Mouse (Mus musculus) myocyte (in vitro differentiated cells): ENCODE measurements around the gene Syn3.

Source experiments
- CEBPB ChIP-seq: IDR thresholded peaks from 2 replicates; pipeline ENCODE4 v1.6.1; 2011; ENCODE audit warnings: mild to moderate bottlenecking, moderate library complexity; ENCODE audit not compliant: poor library complexity, insufficient read depth, severe bottlenecking
- MYOG ChIP-seq, 3 experiments: IDR thresholded peaks; one replicate each; pipeline ENCODE4 v1.6.1; 2011; ENCODE audit warnings: control low read depth in 2 of 3, low read depth in 2 of 3, mild to moderate bottlenecking in 2 of 3; ENCODE audit not compliant: insufficient read length in 2 of 3, control insufficient read depth in 1 of 3, insufficient read depth in 1 of 3
- POLR2A ChIP-seq: IDR thresholded peaks from one replicate; pipeline ENCODE4 v1.6.1; 2011; ENCODE audit warnings: low read depth, mild to moderate bottlenecking, control low read depth, moderate library complexity; ENCODE audit not compliant: insufficient read length
- POLR2AphosphoS2 ChIP-seq: IDR thresholded peaks from one replicate; pipeline ENCODE4 v1.6.1; 2011; ENCODE audit warnings: low read depth, control low read depth; ENCODE audit not compliant: insufficient read length
- TCF3 ChIP-seq: IDR thresholded peaks from one replicate; pipeline ENCODE4 v1.6.1; 2011; ENCODE audit warnings: low read depth, control low read depth; ENCODE audit not compliant: insufficient read length
- USF1 ChIP-seq: IDR thresholded peaks from one replicate; pipeline ENCODE4 v1.6.1; 2011; ENCODE audit warnings: low read depth, mild to moderate bottlenecking, control low read depth, moderate library complexity

DNA sequence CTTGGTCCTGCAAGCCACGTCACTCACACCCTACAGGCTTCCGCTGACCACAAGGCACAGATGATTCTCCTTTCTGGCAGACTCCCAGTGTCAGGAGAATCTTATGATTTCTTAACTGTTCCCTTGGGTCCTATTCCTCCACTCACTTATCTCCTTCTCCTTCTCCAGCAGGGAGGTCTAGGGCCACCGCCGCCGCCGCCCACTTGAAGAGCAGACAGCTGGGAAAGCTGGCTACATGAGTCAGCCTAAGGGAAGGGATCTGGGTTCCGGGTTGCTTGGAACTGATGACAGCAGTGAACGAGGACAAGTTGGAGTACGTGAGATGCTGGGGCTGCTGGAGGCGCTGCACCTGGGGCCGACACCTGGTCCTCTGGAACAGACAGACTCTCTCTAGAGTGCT is 372.2 kb downstream of the Syn3 start:
- peak; percentile 37 to 85 (median 62) for TF ChIP-seq MYOG (IDR thresholded peaks at IDR 0.05; ENCODE audit: control insufficient read depth in 1 of 3, insufficient read depth in 1 of 3, insufficient read length in 2 of 3, low read depth in 2 of 3)
- TF ChIP-seq POLR2A, result no peak
- no peak for TF ChIP-seq POLR2AphosphoS2
- peak; percentile 24 for TF ChIP-seq TCF3
- peak; percentile 5 for TF ChIP-seq USF1
- peak; percentile 61; the same call in 1 of the 2 replicates for TF ChIP-seq CEBPB
